Mouse (Mus musculus) CD4-positive helper T cell, adult 2 months (primary cell): ENCODE results near the gene Atp6v0a2.
A peak's percentile ranks its signal among the peaks of the same experiment; 100 is the strongest.

ENCODE experiments used
- DNase-seq: peaks from one replicate; pipeline ENCODE4 v3.0.0-alpha.2; 2012; ENCODE audit warnings: low read depth, missing footprints, low spot score

Atp6v0a2 gene

GRCm38 (mm10) chr5:124636694-124637093 is 8.3 kb downstream of the Atp6v0a2 start:
- peak; percentile 36 for DNase-seq

- peak; percentile 84 for DNase-seq
These were observed 8.9 kb downstream of the Atp6v0a2 start for GRCm38 (mm10) chr5:124637300-124637699.

- peak; percentile 59 for DNase-seq
These were observed 9.5 kb downstream of the Atp6v0a2 start for GRCm38 (mm10) chr5:124637836-124638235.

- no peak for DNase-seq
These were observed 85.4 kb downstream of the Atp6v0a2 start for GRCm38 (mm10) chr5:124713741-124714140.

GRCm38 (mm10) chr5:124715135-124715534 is 86.8 kb downstream of the Atp6v0a2 start:
- DNase-seq = no peak

GRCm38 (mm10) chr5:124717969-124718368 is 89.6 kb downstream of the Atp6v0a2 start:
- no peak for DNase-seq

GRCm38 (mm10) chr5:124718396-124718795 is 90.0 kb downstream of the Atp6v0a2 start:
- no peak for DNase-seq

GRCm38 (mm10) chr5:124723125-124723524 is 94.7 kb downstream of the Atp6v0a2 start:
- DNase-seq = no peak

- DNase-seq = no peak
These were observed 96.6 kb downstream of the Atp6v0a2 start, which contains the start of gene Dnah10 for GRCm38 (mm10) chr5:124724997-124725396. Dnah10 (plus strand) TSS chr5:124725085.

GRCm38 (mm10) chr5:124729662-124730206 is 101.4 kb downstream of the Atp6v0a2 start:
- no peak for DNase-seq

GRCm38 (mm10) chr5:124733961-124734360 is 105.6 kb downstream of the Atp6v0a2 start:
- no peak for DNase-seq

GRCm38 (mm10) chr5:124741898-124742599 is 113.7 kb downstream of the Atp6v0a2 start:
- DNase-seq = no peak

GRCm38 (mm10) chr5:124743841-124744240 is 115.5 kb downstream of the Atp6v0a2 start:
- no peak for DNase-seq

- no peak for DNase-seq
These were observed 117.8 kb downstream of the Atp6v0a2 start for GRCm38 (mm10) chr5:124746220-124746619.

- DNase-seq = no peak
These were observed 119.9 kb downstream of the Atp6v0a2 start for GRCm38 (mm10) chr5:124748296-124748695.

- DNase-seq = no peak
These were observed 123.3 kb downstream of the Atp6v0a2 start for GRCm38 (mm10) chr5:124751656-124752055.

GRCm38 (mm10) chr5:124761011-124761410 is 132.6 kb downstream of the Atp6v0a2 start:
- no peak for DNase-seq

GRCm38 (mm10) chr5:124761787-124762186 is 133.4 kb downstream of the Atp6v0a2 start:
- DNase-seq = no peak
